Comparison of ENCODE assay signal across 8 mouse cellular contexts in genomic region chr13:70654091-70654770, GRCm38 (mm10). TPM values are rescaled to one million over a fixed set of nuclear protein-coding genes. Genes with fewer than 3 reads are reported as not detected.
DNase-seq lines count a peak whose midpoint lies in the region; ATAC-seq lines count a peak whose summit lies in the region.

No protein-coding gene starts in this region.

- H3K36me3 ChIP-seq in heart, embryonic 14.5 days (ENCODE audit: control insufficient read depth, insufficient read depth, low read length), result no peaks in the 10 kb centered on the region
- H3K36me3 ChIP-seq in midbrain, embryonic 14.5 days (ENCODE audit: control insufficient read depth, insufficient read depth, low read length), result no peaks in the 10 kb centered on the region
- no peaks in the 10 kb centered on the region for H3K36me3 ChIP-seq in hindbrain, embryonic 13.5 days

- H3K9ac ChIP-seq in heart, embryonic 14.5 days (ENCODE audit: low read length), result no peak overlapping the region
- no peak overlapping the region for H3K9ac ChIP-seq in midbrain, embryonic 14.5 days (replicated peaks; ENCODE audit: low read length)
- no peak overlapping the region for H3K9ac ChIP-seq in hindbrain, embryonic 13.5 days

- no peak overlapping the region for H3K4me3 ChIP-seq in heart, embryonic 14.5 days (ENCODE audit: control insufficient read depth in 1 of 2, insufficient read depth in 1 of 2, low read depth in 1 of 2, low read length in 2 of 2)
- H3K4me3 ChIP-seq in midbrain, embryonic 14.5 days (replicated peaks; ENCODE audit: low read depth, low read length), result no peak overlapping the region
- H3K4me3 ChIP-seq in hindbrain, embryonic 13.5 days, result no peak overlapping the region

- H3K9me3 ChIP-seq in heart, embryonic 14.5 days (ENCODE audit: control insufficient read depth, low read length), result no peaks in the 10 kb centered on the region
- H3K9me3 ChIP-seq in midbrain, embryonic 14.5 days (ENCODE audit: control insufficient read depth, low read length), result no peaks in the 10 kb centered on the region
- no peaks in the 10 kb centered on the region for H3K9me3 ChIP-seq in hindbrain, embryonic 13.5 days

- peak; percentile 27 for DNase-seq in retina, embryonic 14.5 days (ENCODE audit: low spot score)
- no peak for DNase-seq in retina, postnatal 1 day
- peak; percentile 58 to 75 for DNase-seq in kidney, postnatal 36 days
- DNase-seq in thymus, postnatal 36 days, result peak; percentile 13 to 17
- no peak for DNase-seq in midbrain, embryonic 14.5 days

- 27% methylated on average over 5 of the region's 5 CpGs for WGBS in heart, embryonic 14.5 days
- WGBS in midbrain, embryonic 14.5 days, result 79% methylated on average over 5 of the region's 5 CpGs
- WGBS in hindbrain, embryonic 13.5 days, result 65% methylated on average over 5 of the region's 5 CpGs

- peaks cover 24 to 32% of the 10 kb centered on the region in 2 experiments for H3K4me1 ChIP-seq in heart, embryonic 14.5 days (ENCODE audit: control insufficient read depth in 2 of 2, insufficient read depth in 2 of 2, low read length in 2 of 2)
- no peaks in the 10 kb centered on the region for H3K4me1 ChIP-seq in midbrain, embryonic 14.5 days (ENCODE audit: control insufficient read depth, insufficient read depth, low read length)
- no peaks in the 10 kb centered on the region for H3K4me1 ChIP-seq in hindbrain, embryonic 13.5 days (replicated peaks)

- H3K27me3 ChIP-seq in heart, embryonic 14.5 days (ENCODE audit: control insufficient read depth, insufficient read depth, low read length), result no peaks in the 10 kb centered on the region
- H3K27me3 ChIP-seq in midbrain, embryonic 14.5 days (ENCODE audit: control insufficient read depth, insufficient read depth, low read length), result no peaks in the 10 kb centered on the region
- 0 out of 2 replicates have a peak, but pooled peaks cover 7% of the 10 kb centered on the region for H3K27me3 ChIP-seq in hindbrain, embryonic 13.5 days

- peak; percentile 73 for ATAC-seq in heart, embryonic 14.5 days (ENCODE audit: insufficient number of reproducible peaks, insufficient read depth, low FRiP score, low read depth)
- ATAC-seq in midbrain, embryonic 14.5 days (ENCODE audit: low FRiP score, low TSS enrichment), result no peak
- ATAC-seq in megakaryocyte progenitor cell, adult 5-6 weeks (replicated peaks; ENCODE audit: poor library complexity), result no peak
- ATAC-seq in hindbrain, embryonic 13.5 days (ENCODE audit: low FRiP score), result no peak

- H3K27ac ChIP-seq in heart, embryonic 14.5 days (replicated peaks in 1 of 2; ENCODE audit: control insufficient read depth in 1 of 2, insufficient read depth in 1 of 2, low read depth in 2 of 2, low read length in 2 of 2), result peak overlapping the region in 1 of 2 experiments; percentile 68; a peak in 3 of 4 replicates
- no peak overlapping the region for H3K27ac ChIP-seq in midbrain, embryonic 14.5 days (replicated peaks; ENCODE audit: low read depth, low read length)
- no peak overlapping the region for H3K27ac ChIP-seq in hindbrain, embryonic 13.5 days

- H3K4me2 ChIP-seq in heart, embryonic 14.5 days (ENCODE audit: low read length), result no peak overlapping the region
- H3K4me2 ChIP-seq in midbrain, embryonic 14.5 days (ENCODE audit: low read length), result no peak overlapping the region
- H3K4me2 ChIP-seq in hindbrain, embryonic 13.5 days, result no peak overlapping the region

RNA-seq across cellular contexts. Expression of gene Ice1, which starts 16.8 kb away (rescaled TPM):
- polyA plus RNA-seq in heart, embryonic 14.5 days (2014; fragmentation: Nextera tagmentation; extraction: Ambion mirVana), result 18.2 and 19.5 TPM in 2 replicates
- 59.1 and 59.2 TPM in 2 replicates for polyA plus RNA-seq in midbrain, embryonic 14.5 days (2014; fragmentation: Nextera tagmentation; extraction: Ambion mirVana)
- 30.7 and 30.9 TPM in 2 replicates for total RNA-seq in megakaryocyte progenitor cell, adult 5-6 weeks (2015)
- total RNA-seq in megakaryocyte progenitor cell, adult 5-6 weeks (2017), result 17.7 and 19.7 TPM in 2 replicates
- 28.5 and 29.3 TPM in 2 replicates for polyA plus RNA-seq in hindbrain, embryonic 13.5 days (2015; fragmentation: Nextera tagmentation; extraction: Ambion mirVana)

Comparison
In these comparisons a context has a peak if more than half of its experiments do, and no peak if none do; other contexts are left out.
1. DNase-seq: peak in retina, embryonic 14.5 days (single experiment), kidney, postnatal 36 days (2 of 2) and thymus, postnatal 36 days (2 of 2); none in retina, postnatal 1 day (single experiment) and midbrain, embryonic 14.5 days (single experiment).